Mouse (Mus musculus): Measurements from ENCODE around the gene 5730455P16Rik. TPM values are rescaled to one million over a fixed set of nuclear protein-coding genes. Genes with fewer than 3 reads are reported as not detected.
A peak's percentile ranks its signal among the peaks of the same experiment; 100 is the strongest.

Gene 5730455P16Rik
- polyA plus RNA-seq, 1 experiment = 15.9 TPM

DNA sequence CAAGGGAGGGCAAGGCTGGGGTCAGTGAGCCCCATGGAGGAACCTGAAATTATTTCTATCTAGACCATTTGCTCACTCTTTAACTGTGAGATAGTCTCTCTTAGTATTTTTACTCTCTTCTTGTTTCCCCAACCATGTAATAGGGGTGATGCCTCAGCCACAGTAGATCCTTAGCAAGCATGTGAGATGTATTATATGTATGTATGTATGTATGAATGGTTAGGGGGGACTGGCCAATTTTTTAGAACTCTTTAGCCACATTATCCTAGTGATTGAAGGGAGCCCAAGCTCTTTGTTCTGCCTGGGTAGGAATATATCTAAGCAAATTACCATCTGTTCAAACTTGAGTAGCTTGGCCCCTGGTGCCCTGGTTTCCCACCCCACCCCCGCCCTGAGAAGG lies 64.4 kb downstream of the 5730455P16Rik start:
- peak; percentile 53 for DNase-seq (ENCODE audit: low read depth)
- no peak for TF ChIP-seq POLR2A (IDR thresholded peaks at IDR 0.05; ENCODE audit: borderline replicate concordance, extremely low read depth, insufficient read depth, insufficient read length, poor library complexity, severe bottlenecking)

DNA sequence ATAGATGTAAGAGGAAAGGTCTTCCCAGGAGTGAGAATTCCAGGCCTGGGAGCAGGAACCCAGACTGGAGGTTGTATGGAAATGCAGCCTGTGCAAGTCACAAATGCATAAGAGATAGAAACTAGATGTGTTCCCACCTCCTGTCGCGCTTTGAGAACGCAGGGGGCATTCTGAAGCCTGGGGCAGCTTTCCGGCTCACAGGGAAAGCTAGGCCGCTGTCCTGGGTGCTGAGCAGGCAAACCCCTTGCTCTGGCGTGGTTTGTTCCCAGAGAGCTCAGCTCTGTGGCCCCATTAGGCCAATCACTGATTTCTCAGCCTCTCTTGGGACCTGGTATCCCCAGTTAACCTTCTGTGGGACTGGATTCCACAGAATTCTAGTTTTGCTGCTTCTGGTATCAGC lies 65.3 kb downstream of the 5730455P16Rik start:
- DNase-seq (ENCODE audit: low read depth) = no peak
- TF ChIP-seq POLR2A (IDR thresholded peaks at IDR 0.05; ENCODE audit: borderline replicate concordance, extremely low read depth, insufficient read depth, insufficient read length, poor library complexity, severe bottlenecking) = no peak
- TF ChIP-seq CTCF (IDR thresholded peaks at IDR 0.05; ENCODE audit: borderline replicate concordance, extremely low read depth, insufficient read depth, insufficient read length) = no peak

DNA sequence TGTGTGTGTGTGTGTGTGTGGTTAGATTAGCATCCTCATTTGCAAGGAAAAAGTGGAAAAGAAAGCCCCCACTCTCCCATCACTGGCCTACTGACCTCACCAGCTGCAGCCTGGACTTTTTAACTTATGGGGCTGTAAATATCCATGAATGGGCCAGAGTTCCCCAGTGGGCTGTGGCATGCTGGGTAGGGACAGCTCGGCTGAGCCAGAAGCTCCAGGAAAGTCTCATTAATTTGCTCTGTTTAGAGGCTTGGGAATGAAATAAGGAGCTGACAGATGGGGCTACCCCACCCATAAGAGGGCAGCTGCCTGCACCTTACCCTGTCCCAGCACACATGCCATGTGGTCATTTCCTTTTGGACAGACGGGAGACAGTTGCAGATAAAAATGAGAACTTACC lies 65.8 kb downstream of the 5730455P16Rik start:
- peak; percentile 81 for DNase-seq (ENCODE audit: low read depth)
- no peak for TF ChIP-seq CTCF (IDR thresholded peaks at IDR 0.05; ENCODE audit: borderline replicate concordance, extremely low read depth, insufficient read depth, insufficient read length)
- no peak for TF ChIP-seq POLR2A (IDR thresholded peaks at IDR 0.05; ENCODE audit: borderline replicate concordance, extremely low read depth, insufficient read depth, insufficient read length, poor library complexity, severe bottlenecking)

DNA sequence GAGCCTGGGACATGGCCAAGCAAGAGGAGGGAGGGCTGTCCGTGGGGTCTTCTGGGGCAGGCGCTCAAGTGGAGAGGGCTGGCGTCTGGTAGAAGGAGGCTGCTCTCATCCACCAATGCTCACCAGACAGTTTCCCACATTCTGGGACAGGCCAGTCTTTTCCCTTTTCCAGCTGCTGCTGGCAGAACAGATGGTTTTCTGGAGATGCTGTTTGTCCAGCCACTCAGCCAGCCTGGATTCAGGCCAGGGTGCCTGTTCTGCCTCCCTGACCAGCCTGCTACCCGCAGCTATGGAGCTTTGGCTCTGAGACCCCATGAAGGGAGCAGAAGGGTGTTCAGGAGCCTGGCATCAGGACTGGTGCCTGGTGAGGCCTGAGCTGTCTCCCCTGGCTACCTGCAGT lies 66.6 kb downstream of the 5730455P16Rik start:
- DNase-seq (ENCODE audit: low read depth) = peak; percentile 77
- no peak for TF ChIP-seq CTCF (IDR thresholded peaks at IDR 0.05; ENCODE audit: borderline replicate concordance, extremely low read depth, insufficient read depth, insufficient read length)
- TF ChIP-seq POLR2A (IDR thresholded peaks at IDR 0.05; ENCODE audit: borderline replicate concordance, extremely low read depth, insufficient read depth, insufficient read length, poor library complexity, severe bottlenecking) = no peak

Other genes starting within 250 kb of the 5730455P16Rik start
- 12.0 and 14.5 TPM in 2 replicates for gene Tefm, start 235.9 kb downstream of the 5730455P16Rik start, polyA plus RNA-seq (2012; rRNA removed)
- gene Adap2, start 223.9 kb downstream of the 5730455P16Rik start, polyA plus RNA-seq (2012; rRNA removed) = 1.2 and 3.1 TPM in 2 replicates
- gene Rnf135, start 194.2 kb downstream of the 5730455P16Rik start, polyA plus RNA-seq (2012; rRNA removed) = 2.0 and 2.1 TPM in 2 replicates
- 48.5 and 49.4 TPM in 2 replicates for gene Rhot1, start 169.0 kb downstream of the 5730455P16Rik start, polyA plus RNA-seq (2012; rRNA removed)
- 19.6 and 23.4 TPM in 2 replicates for gene Rhbdl3, start 77.1 kb downstream of the 5730455P16Rik start, polyA plus RNA-seq (2012; rRNA removed)
- 259 and 273 TPM in 2 replicates for gene Zfp207, start 5.2 kb upstream of the 5730455P16Rik start, polyA plus RNA-seq (2012; rRNA removed)
- gene Psmd11, start 50.6 kb upstream of the 5730455P16Rik start, polyA plus RNA-seq (2012; rRNA removed) = 86.1 and 90.2 TPM in 2 replicates
- gene Cdk5r1, start 99.0 kb upstream of the 5730455P16Rik start, polyA plus RNA-seq (2012; rRNA removed) = 327 and 349 TPM in 2 replicates

Data from brain, embryonic 14.5 days (tissue).